Mouse (Mus musculus) embryonic fibroblast, embryonic 13.5 days (primary cell): Measurements from ENCODE around the gene Qsox1.

Experiments used
- CTCF ChIP-seq: IDR thresholded peaks from 2 replicates; pipeline ENCODE4 v1.5.1; 2011; ENCODE audit warnings: mild to moderate bottlenecking, control low read depth, low read length, moderate library complexity, borderline replicate concordance; ENCODE audit not compliant: insufficient read depth
- POLR2A ChIP-seq: IDR thresholded peaks from 2 replicates; pipeline ENCODE4 v1.6.1; 2011; ENCODE audit warnings: low read depth, mild to moderate bottlenecking, control low read depth, low read length, moderate library complexity

GRCm38 (mm10) chr1:155820646-155821045, 8.0 kb upstream of the Qsox1 start:
- no peak for TF ChIP-seq CTCF
- TF ChIP-seq POLR2A: no peak
